Mouse (Mus musculus) mouse embryonic stem cell (cell line): ENCODE data around the gene Slc13a4.

Source experiments
- in situ Hi-C, 2 experiments: fragments of 300-500 bp; cut with MboI; formaldehyde crosslinking; loops; 1 replicate in 1 of 2; 3 replicates in 1 of 2; pipeline ENCODE4 v1.14.3; 2019 to 2020; ENCODE audit warnings: low sequenced_read_pairs in 2 of 2, low pct_unique_long_range_greater_than_20kb in 1 of 2, mixed read lengths in 1 of 2; ENCODE audit not compliant: unreplicated experiment in 1 of 2

Slc13a4 gene

DNA sequence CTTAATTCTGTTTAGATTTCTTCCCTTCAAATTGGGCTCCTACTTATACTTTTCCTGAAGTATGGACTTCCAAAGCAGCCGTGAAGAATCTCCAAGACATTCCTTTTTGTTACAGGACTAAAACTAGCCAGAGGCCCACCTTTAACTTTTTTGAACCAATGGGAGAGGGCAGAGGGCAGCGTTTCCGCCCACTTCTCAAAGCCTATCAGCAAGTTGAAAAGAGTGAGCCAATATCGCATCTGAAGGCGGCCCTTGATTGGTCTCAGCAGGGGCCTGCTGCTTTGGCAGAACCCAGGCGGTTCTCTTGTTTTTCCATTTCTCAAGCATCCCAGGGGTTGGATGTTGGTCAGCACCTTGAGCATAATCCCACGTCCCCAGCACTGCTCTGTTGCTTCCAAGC is at the start of gene Slc13a4:
TSS of gene Slc13a4 (minus strand) at position 95 of the 400 bp plus-strand sequence.
- in situ Hi-C loops: no loop called here

- in situ Hi-C loops: no loop called here
Observed at GRCm38 (mm10) chr6:35355320-35355719, 47.4 kb upstream of the Slc13a4 start.

DNA sequence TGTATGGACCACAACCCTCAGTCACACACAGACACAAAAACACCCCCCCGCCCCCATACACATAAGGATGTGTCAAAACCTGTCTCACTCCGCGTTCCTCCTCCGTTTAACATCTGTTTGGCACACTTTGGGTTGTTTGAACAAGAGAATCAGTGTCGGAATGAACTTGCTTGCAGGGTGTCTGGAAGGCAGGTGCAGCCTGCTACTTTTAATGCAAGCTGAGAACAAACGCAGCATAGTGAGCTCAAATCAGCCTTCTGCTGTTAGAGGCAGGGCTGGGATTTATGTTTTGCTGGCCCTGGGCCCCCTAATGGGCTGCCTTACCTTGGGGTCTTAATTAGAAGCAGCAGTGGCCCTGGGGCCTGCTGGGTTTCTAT is 46.7 kb upstream of the Slc13a4 start:
- in situ Hi-C loops: no loop called here

DNA sequence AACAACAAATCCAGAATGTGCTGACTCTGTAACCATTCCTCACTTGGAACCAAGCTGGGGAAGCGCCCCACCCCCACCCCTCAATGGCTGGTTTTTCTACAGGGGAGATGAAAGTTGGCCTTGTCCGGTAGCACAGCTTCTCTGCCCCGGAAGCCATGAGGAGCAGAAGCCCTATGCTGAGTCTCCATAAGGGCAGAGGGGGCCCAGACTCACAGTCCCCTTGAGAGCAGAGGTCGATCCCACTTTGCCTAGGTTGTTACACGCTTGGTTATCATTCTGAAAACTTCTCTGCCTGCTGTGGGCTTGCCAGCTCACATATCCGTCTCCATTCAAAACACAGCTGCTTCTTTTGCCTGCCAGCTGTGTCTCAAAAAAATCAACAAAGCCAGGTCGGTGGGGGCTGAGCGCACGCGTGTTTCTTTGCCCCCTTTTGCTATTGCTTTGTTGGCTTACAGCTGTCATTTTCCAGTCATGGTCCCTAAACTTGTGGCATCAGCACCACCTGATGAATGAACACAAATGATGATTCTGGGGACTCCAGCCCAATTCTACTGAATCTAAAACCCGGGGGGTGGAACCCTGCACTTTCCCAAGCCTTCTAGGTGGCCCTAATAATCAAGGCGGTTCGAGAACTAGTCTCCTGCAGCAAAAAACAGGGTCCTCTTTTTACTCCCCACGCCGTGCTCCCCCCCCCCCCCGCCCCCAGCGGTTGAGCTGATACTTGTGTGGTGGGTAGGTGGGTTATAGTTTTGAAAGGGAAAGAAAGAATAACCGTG is 46.1 kb upstream of the Slc13a4 start:
- in situ Hi-C loops: no loop called here

DNA sequence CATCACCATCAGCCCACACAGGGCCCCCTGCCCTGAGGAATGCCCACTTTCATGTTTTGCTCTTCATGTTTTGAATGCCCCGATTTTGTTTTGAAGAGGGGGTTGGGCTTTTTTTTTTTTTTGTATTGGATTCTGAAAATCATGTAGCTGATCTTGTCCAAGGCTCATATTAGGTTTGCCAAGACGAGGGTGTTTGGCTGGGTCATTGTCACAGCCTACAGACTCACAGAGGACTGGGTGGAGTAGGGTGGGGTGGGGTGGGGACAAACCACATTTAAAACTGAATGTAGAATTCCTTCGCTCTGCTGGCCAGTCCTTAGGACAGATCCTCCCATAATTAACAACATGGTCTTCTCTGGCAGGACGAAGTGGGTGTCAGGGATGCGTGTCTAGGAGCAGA is 45.5 kb upstream of the Slc13a4 start:
- in situ Hi-C loops: no loop called here

- in situ Hi-C loops: no loop called here
Observed at GRCm38 (mm10) chr6:35352867-35353266, 44.9 kb upstream of the Slc13a4 start.

- in situ Hi-C loops: no loop called here
Observed at GRCm38 (mm10) chr6:35351826-35352225, 43.9 kb upstream of the Slc13a4 start.

- in situ Hi-C loops: no loop called here
Observed at GRCm38 (mm10) chr6:35349784-35350183, 41.9 kb upstream of the Slc13a4 start.

DNA sequence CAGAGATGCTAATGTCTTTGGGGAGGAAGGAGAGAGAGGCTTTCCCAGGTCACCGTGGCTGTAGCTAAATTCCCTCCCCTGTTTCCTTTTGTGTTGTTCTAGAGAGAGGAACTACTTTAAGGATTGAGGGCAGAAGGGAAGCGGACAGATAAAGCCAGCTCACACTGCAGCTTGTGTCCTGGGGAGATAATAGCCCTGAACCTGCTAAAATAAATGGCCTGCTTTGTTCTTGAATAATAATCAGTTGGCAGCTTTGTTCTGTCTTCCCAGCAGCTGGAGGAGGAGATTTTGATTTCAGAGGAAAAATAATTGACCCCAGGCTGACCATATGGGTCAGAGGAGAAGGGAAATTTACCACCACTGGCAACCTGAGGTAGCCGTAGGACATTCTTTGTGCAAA is 30.7 kb upstream of the Slc13a4 start:
- in situ Hi-C loops: no loop called here

- in situ Hi-C loops: no loop called here
Observed at GRCm38 (mm10) chr6:35337836-35338235, 29.9 kb upstream of the Slc13a4 start.

GRCm38 (mm10) chr6:35335452-35335851 is 27.5 kb upstream of the Slc13a4 start:
- in situ Hi-C loops: no loop called here

- in situ Hi-C loops: no loop called here
Observed at GRCm38 (mm10) chr6:35334278-35334677, 26.3 kb upstream of the Slc13a4 start.

GRCm38 (mm10) chr6:35333632-35334031 is 25.7 kb upstream of the Slc13a4 start:
- in situ Hi-C loops: no loop called here

GRCm38 (mm10) chr6:35330834-35331233 is 22.9 kb upstream of the Slc13a4 start:
- in situ Hi-C loops: no loop called here

DNA sequence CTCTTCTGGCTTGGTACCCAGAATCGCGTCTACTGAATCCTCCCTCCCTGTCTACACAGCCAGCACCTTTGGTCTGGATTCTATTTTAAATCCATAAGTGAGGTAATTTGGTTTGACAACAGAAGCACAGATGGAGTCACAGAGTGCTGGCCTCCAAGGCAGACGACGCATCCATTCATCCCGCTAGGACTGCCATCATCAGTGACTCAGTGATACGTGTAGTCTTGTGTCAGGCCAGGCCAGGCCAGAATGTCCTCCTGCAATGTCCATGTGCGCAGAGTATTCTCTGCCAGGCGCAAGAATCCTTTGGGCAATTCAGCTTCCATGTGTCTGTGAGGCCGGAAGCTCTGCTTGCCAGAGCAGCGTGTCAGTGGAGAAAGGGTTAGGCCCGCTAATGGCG is 22.0 kb upstream of the Slc13a4 start:
- in situ Hi-C loops: no loop called here

- in situ Hi-C loops: no loop called here
Observed at GRCm38 (mm10) chr6:35326111-35326515, 18.2 kb upstream of the Slc13a4 start, which contains the start of gene Fam180a. Gene Fam180a, minus strand, starts transcription at chr6:35326141.

- in situ Hi-C loops: no loop called here
Observed at GRCm38 (mm10) chr6:35324306-35324705, 16.4 kb upstream of the Slc13a4 start.

DNA sequence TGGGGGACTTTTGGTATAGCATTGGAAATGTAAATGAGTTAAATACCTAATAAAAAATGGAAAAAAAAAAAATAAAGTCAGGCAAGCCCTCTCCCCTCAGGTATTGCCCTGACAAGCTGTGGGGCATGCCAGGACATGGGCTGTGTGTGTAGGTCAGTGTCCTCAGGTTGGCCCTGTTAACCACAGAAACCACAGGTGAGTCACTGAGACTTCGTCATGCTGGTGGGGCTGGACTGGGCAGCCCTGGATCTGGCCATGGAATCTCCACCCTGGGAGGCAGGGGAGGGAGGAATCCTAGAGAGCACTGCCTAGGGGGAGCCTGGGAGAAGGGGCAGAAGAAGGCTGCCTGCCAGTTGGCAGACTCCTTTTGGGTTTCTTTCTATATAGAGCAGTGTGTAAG is 15.1 kb upstream of the Slc13a4 start:
- in situ Hi-C loops: no loop called here

- in situ Hi-C loops: no loop called here
Observed at GRCm38 (mm10) chr6:35321105-35321504, 13.2 kb upstream of the Slc13a4 start.

- in situ Hi-C loops: no loop called here
Observed at GRCm38 (mm10) chr6:35319850-35320249, 11.9 kb upstream of the Slc13a4 start.
